Mouse (Mus musculus) lung, postnatal 0 days (tissue): ENCODE results near the gene Klhl1. TPM values are rescaled to one million over a fixed set of nuclear protein-coding genes. Genes with fewer than 3 reads are reported as not detected.

Experiments used
- ATAC-seq: fragments of 200-750 bp; cut with Nextera tagmentation; 2 replicates; pipeline ENCODE4 v1.8.0; 2017; ENCODE audit warnings: moderate library complexity
- DNase-seq: peaks from one replicate; pipeline ENCODE4 v3.0.0-alpha.2; 2016; ENCODE audit warnings: low spot score
- H3K27ac ChIP-seq: fragments of 300-500 bp; sonication (generic); 2 replicates; pipeline ENCODE4 v1.5.1; 2014; ENCODE audit warnings: antibody characterized with exemption, mild to moderate bottlenecking, low read length, mixed read lengths
- H3K27me3 ChIP-seq: fragments of 300-500 bp; sonication (generic); replicated peaks from 2 replicates; pipeline ENCODE4 v1.6.1; 2014; ENCODE audit warnings: low read length, mixed read lengths; ENCODE audit not compliant: insufficient read depth
- H3K36me3 ChIP-seq: fragments of 300-500 bp; sonication (generic); 2 replicates; pipeline ENCODE4 v1.6.1; 2014; ENCODE audit warnings: low read length, mixed read lengths; ENCODE audit not compliant: insufficient read depth
- H3K4me1 ChIP-seq: fragments of 300-500 bp; sonication (generic); 2 replicates; pipeline ENCODE4 v1.6.1; 2014; ENCODE audit warnings: antibody characterized with exemption, low read depth, low read length, mixed read lengths; ENCODE audit not compliant: insufficient read depth
- H3K4me2 ChIP-seq: fragments of 300-500 bp; sonication (generic); replicated peaks from 2 replicates; pipeline ENCODE4 v1.6.1; 2014; ENCODE audit warnings: low read depth, mild to moderate bottlenecking, low read length, moderate library complexity, mixed read lengths
- H3K4me3 ChIP-seq: fragments of 300-500 bp; sonication (generic); 2 replicates; pipeline ENCODE4 v1.5.1; 2014; ENCODE audit warnings: low read depth, low read length
- H3K9ac ChIP-seq: fragments of 300-500 bp; sonication (generic); replicated peaks from 2 replicates; pipeline ENCODE4 v1.6.1; 2014; ENCODE audit warnings: low read depth, mild to moderate bottlenecking
- H3K9me3 ChIP-seq: fragments of 300-500 bp; sonication (generic); 2 replicates; pipeline ENCODE4 v1.6.1; 2016; ENCODE audit warnings: low read length, mixed read lengths
- CTCF ChIP-seq: IDR thresholded peaks from 2 replicates; pipeline ENCODE4 v1.5.1; 2016; ENCODE audit warnings: antibody characterized with exemption, mild to moderate bottlenecking
- EP300 ChIP-seq: IDR thresholded peaks from 2 replicates; pipeline ENCODE4 v1.6.1; 2016; ENCODE audit warnings: antibody characterized with exemption, mild to moderate bottlenecking, control low read depth
- WGBS: fragments of 180-500 bp; shearing (Covaris S2); extraction: QIAGEN DNeasy Blood & Tissue Kit; methylation state at CpG from one replicate; pipeline ENCODE4 v1.1.7; 2014; 5-methylcytosine and 5-hydroxymethylcytosine counted together
- polyA plus RNA-seq: library from polyadenylated mRNA; unstranded; fragments of >200 nt; fragmentation: Nextera tagmentation; extraction: Ambion mirVana; gene quantifications from 2 replicates; pipeline ENCODE4 v1.2.1, GENCODE M21; 2015

Gene Klhl1
- polyA plus RNA-seq, 1 experiment from 2014 or later: not detected

- H3K4me2 ChIP-seq: no peak overlapping the region
- no peaks in the 10 kb centered on the region for H3K36me3 ChIP-seq
- ATAC-seq: no peak
- no peak overlapping the region for H3K4me3 ChIP-seq
- no peak for DNase-seq
- no peak overlapping the region for H3K27ac ChIP-seq
- H3K4me1 ChIP-seq: no peaks in the 10 kb centered on the region
- H3K9ac ChIP-seq: no peak overlapping the region
- no peaks in the 10 kb centered on the region for H3K27me3 ChIP-seq
- no peak for TF ChIP-seq EP300
- H3K9me3 ChIP-seq: no peaks in the 10 kb centered on the region
These were observed 47.6 kb downstream of the Klhl1 start for GRCm38 (mm10) chr14:96471336-96471735.

- no peak overlapping the region for H3K4me3 ChIP-seq
- H3K27me3 ChIP-seq: no peaks in the 10 kb centered on the region
- no peak overlapping the region for H3K27ac ChIP-seq
- no peaks in the 10 kb centered on the region for H3K4me1 ChIP-seq
- no peaks in the 10 kb centered on the region for H3K9me3 ChIP-seq
- no peak for ATAC-seq
- no peak for DNase-seq
- WGBS: 57% methylated on average over 2 of the region's 2 CpGs
- no peak for TF ChIP-seq CTCF
- H3K4me2 ChIP-seq: no peak overlapping the region
- H3K9ac ChIP-seq: no peak overlapping the region
- H3K36me3 ChIP-seq: no peaks in the 10 kb centered on the region
These were observed 57.1 kb downstream of the Klhl1 start for GRCm38 (mm10) chr14:96461756-96462155.

GRCm38 (mm10) chr14:96392032-96392737 is 126.7 kb downstream of the Klhl1 start:
- no peak overlapping the region for H3K4me3 ChIP-seq
- DNase-seq: no peak
- no peaks in the 10 kb centered on the region for H3K36me3 ChIP-seq
- H3K9ac ChIP-seq: no peak overlapping the region
- no peak for ATAC-seq
- TF ChIP-seq CTCF: no peak
- no peak for TF ChIP-seq EP300
- H3K27me3 ChIP-seq: no peaks in the 10 kb centered on the region
- no peaks in the 10 kb centered on the region for H3K9me3 ChIP-seq
- H3K27ac ChIP-seq: no peak overlapping the region
- H3K4me2 ChIP-seq: no peak overlapping the region
- no peaks in the 10 kb centered on the region for H3K4me1 ChIP-seq

GRCm38 (mm10) chr14:96362727-96363126 is 156.2 kb downstream of the Klhl1 start:
- no peaks in the 10 kb centered on the region for H3K27me3 ChIP-seq
- H3K4me2 ChIP-seq: no peak overlapping the region
- no peak for DNase-seq
- H3K4me1 ChIP-seq: no peaks in the 10 kb centered on the region
- no peak overlapping the region for H3K27ac ChIP-seq
- no peak overlapping the region for H3K4me3 ChIP-seq
- TF ChIP-seq EP300: no peak
- no peak for TF ChIP-seq CTCF
- H3K9ac ChIP-seq: no peak overlapping the region
- WGBS: 77% methylated on average over 3 of the region's 3 CpGs
- H3K36me3 ChIP-seq: no peaks in the 10 kb centered on the region
- H3K9me3 ChIP-seq: no peaks in the 10 kb centered on the region
- no peak for ATAC-seq

GRCm38 (mm10) chr14:96348220-96348619 is 170.7 kb downstream of the Klhl1 start:
- TF ChIP-seq EP300: no peak
- TF ChIP-seq CTCF: no peak
- Histone ChIP-seq H3K4me3 (no peak overlapping the region), H3K36me3 (no peaks in the 10 kb centered on the region), H3K27ac (no peak overlapping the region), H3K9ac (no peak overlapping the region), H3K27me3 (no peaks in the 10 kb centered on the region), H3K4me1 (no peaks in the 10 kb centered on the region), H3K9me3 (no peaks in the 10 kb centered on the region), H3K4me2 (no peak overlapping the region)
- WGBS: 87% methylated on average over 1 of the region's 1 CpGs
- no peak for ATAC-seq
- no peak for DNase-seq

GRCm38 (mm10) chr14:96331069-96331468 is 187.8 kb downstream of the Klhl1 start:
- no peak overlapping the region for H3K4me3 ChIP-seq
- no peak overlapping the region for H3K27ac ChIP-seq
- DNase-seq (no peak), ATAC-seq (no peak)
- H3K27me3 ChIP-seq: no peaks in the 10 kb centered on the region
- no peaks in the 10 kb centered on the region for H3K36me3 ChIP-seq
- no peaks in the 10 kb centered on the region for H3K4me1 ChIP-seq
- H3K4me2 ChIP-seq: no peak overlapping the region
- TF ChIP-seq CTCF: no peak
- no peak for TF ChIP-seq EP300
- H3K9ac ChIP-seq: no peak overlapping the region
- 49% methylated on average over 4 of the region's 4 CpGs for WGBS
- H3K9me3 ChIP-seq: no peaks in the 10 kb centered on the region
